Mouse (Mus musculus) stomach, embryonic 16.5 days (tissue): ENCODE measurements around the gene Babam2. TPM values are rescaled to one million over a fixed set of nuclear protein-coding genes. Genes with fewer than 3 reads are reported as not detected.

ENCODE experiments used
- ATAC-seq: fragments of 200-750 bp; cut with Nextera tagmentation; 2 replicates; pipeline ENCODE4 v1.8.0; 2017; ENCODE audit warnings: moderate number of reproducible peaks, moderate TSS enrichment; ENCODE audit not compliant: insufficient read depth, low FRiP score
- H3K27ac ChIP-seq: fragments of 300-500 bp; sonication (generic); 2 replicates; pipeline ENCODE4 v1.5.1; 2014; ENCODE audit warnings: low read length
- H3K27me3 ChIP-seq: fragments of 300-500 bp; sonication (generic); 2 replicates; pipeline ENCODE4 v1.6.1; 2014; ENCODE audit warnings: low read length, control low read depth, mixed read lengths; ENCODE audit not compliant: control insufficient read depth, insufficient read depth
- H3K36me3 ChIP-seq: fragments of 300-500 bp; sonication (generic); 2 replicates; pipeline ENCODE4 v1.6.1; 2014; ENCODE audit warnings: low read length; ENCODE audit not compliant: control insufficient read depth, insufficient read depth
- H3K4me1 ChIP-seq: fragments of 300-500 bp; sonication (generic); 2 replicates; pipeline ENCODE4 v1.6.1; 2014; ENCODE audit warnings: low read length, control low read depth, mixed read lengths; ENCODE audit not compliant: control insufficient read depth, insufficient read depth
- H3K4me2 ChIP-seq: fragments of 300-500 bp; sonication (generic); 2 replicates; pipeline ENCODE4 v1.6.1; 2014; ENCODE audit warnings: low read depth, low read length, mixed read lengths
- H3K4me3 ChIP-seq: fragments of 300-500 bp; sonication (generic); replicated peaks from 2 replicates; pipeline ENCODE4 v1.5.1; 2014; ENCODE audit warnings: mild to moderate bottlenecking, low read length
- H3K9ac ChIP-seq: fragments of 300-500 bp; sonication (generic); 2 replicates; pipeline ENCODE4 v1.6.1; 2014; ENCODE audit warnings: low read length
- H3K9me3 ChIP-seq: fragments of 300-500 bp; sonication (generic); replicated peaks from 2 replicates; pipeline ENCODE4 v1.6.1; 2016; ENCODE audit warnings: low read length, control low read depth; ENCODE audit not compliant: control insufficient read depth
- WGBS: fragments of 180-500 bp; shearing (Covaris S2); extraction: QIAGEN DNeasy Blood & Tissue Kit; methylation state at CpG from one replicate; pipeline ENCODE4 v1.1.7; 2014; 5-methylcytosine and 5-hydroxymethylcytosine counted together
- polyA plus RNA-seq: library from polyadenylated mRNA; unstranded; fragments of >200 nt; fragmentation: Nextera tagmentation; extraction: Ambion mirVana; gene quantifications from 2 replicates; pipeline ENCODE4 v1.2.1, GENCODE M21; 2015

The Babam2 gene
- polyA plus RNA-seq, 1 experiment from 2014 or later = 62.6 TPM

DNA sequence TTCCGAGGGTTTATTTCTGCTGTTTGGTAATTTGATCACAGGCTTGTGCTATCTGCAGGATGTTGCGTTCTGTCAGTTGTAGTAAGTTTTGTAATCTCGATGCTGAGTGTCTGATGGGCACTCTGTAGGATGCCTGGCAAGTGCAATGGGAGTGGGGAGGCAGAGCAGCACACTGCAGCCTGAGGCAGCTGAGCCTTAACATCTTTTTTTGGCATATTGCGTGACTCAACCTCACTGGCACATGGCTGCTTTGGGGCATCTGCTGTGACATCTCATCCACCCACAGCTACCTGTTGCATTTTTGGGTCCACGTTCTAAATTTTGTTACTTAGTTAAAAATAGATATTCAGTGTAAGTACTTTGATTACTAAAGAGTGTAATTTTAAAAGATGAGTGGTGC, 7.5 kb downstream of the Babam2 start:
- ATAC-seq = no peak
- Histone ChIP-seq H3K27ac (no peak overlapping the region), H3K4me2 (no peak overlapping the region), H3K4me3 (no peak overlapping the region), H3K9me3 (no peaks in the 10 kb centered on the region), H3K27me3 (no peaks in the 10 kb centered on the region), H3K36me3 (0 out of 2 replicates have a peak, but pooled peaks cover 3% of the 10 kb centered on the region), H3K9ac (no peak overlapping the region), H3K4me1 (no peaks in the 10 kb centered on the region; the same call in 1 of the 2 replicates)
- 84% methylated on average over 5 of the region's 5 CpGs for WGBS

DNA sequence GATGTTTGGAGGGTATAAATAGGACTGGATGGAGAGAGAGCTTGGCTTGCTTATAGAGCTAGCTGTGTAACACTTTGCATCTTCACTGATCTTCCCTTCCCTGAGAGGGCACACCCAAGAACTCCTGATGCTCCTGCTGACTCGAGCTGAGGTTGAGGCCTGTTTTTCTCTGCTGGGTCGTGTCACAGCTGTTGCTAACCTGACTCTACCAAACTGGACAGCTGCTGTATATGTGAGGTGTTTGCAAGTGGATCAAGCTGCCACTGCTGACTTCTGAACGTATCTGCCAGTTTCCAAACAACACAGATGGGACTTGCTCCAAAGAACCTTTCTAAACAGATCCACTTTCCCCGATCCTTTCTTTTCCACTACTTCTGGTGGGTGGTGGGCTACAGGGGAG, 9.3 kb downstream of the Babam2 start:
- H3K4me3 ChIP-seq = no peak overlapping the region
- H3K27me3 ChIP-seq = no peaks in the 10 kb centered on the region
- no peak overlapping the region for H3K27ac ChIP-seq
- no peak overlapping the region for H3K4me2 ChIP-seq
- 68% methylated on average over 4 of the region's 4 CpGs for WGBS
- no peaks in the 10 kb centered on the region for H3K4me1 ChIP-seq
- H3K9me3 ChIP-seq = 0 out of 2 replicates have a peak, but pooled peaks cover 3% of the 10 kb centered on the region
- ATAC-seq = no peak
- H3K36me3 ChIP-seq = 0 out of 2 replicates have a peak, but pooled peaks cover 3% of the 10 kb centered on the region
- H3K9ac ChIP-seq = no peak overlapping the region

DNA sequence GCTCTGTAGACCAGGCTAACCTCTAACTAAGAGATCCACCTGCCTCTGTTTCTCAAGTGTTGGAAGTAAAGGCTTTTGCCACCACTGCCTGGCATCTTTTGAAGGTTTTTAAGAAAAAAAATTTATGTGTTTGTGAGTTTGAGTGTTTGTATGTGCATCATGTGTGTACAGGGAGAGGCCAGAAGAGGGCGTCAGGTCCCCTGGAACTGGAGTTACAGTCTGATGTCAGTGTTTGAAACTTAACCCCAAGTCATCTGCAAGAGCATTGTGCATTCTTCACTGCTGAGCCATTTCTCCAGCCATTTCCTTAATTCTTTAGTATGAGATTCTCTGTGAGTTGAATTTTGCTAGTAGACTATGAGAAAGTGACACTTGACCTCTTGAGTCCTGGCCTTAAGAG, 11.9 kb downstream of the Babam2 start:
- H3K4me3 ChIP-seq = no peak overlapping the region
- no peak overlapping the region for H3K9ac ChIP-seq
- ATAC-seq = no peak
- 0 out of 2 replicates have a peak, but pooled peaks cover 3% of the 10 kb centered on the region for H3K9me3 ChIP-seq
- no peaks in the 10 kb centered on the region for H3K27me3 ChIP-seq
- H3K27ac ChIP-seq = no peak overlapping the region
- 74% methylated on average over 1 of the region's 1 CpGs for WGBS
- H3K4me2 ChIP-seq = no peak overlapping the region
- H3K36me3 ChIP-seq = no peaks in the 10 kb centered on the region
- peaks cover 5% of the 10 kb centered on the region; the same call in 1 of the 2 replicates for H3K4me1 ChIP-seq

DNA sequence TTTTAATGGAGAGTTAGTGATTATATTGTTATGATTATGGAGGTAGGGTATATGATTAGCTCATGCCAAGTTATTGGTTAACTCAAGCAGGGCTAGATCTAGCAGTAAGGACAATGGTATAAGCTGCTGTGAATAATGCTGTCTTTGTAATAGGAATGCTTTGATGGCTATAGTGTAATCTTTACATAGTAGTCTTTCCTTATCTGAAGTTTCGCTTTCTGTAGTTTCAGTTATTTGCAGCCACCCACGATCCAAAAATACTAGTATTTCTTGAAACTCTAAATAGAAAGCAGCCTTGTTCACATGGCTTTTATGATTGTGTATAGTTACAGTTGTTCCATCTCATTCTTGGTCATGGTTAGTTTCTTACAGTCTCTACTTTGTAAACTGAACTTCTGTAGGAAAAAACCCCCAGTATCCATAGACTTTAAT, 15.8 kb downstream of the Babam2 start:
- 53% methylated on average over 2 of the region's 2 CpGs for WGBS
- Histone ChIP-seq H3K9me3 (0 out of 2 replicates have a peak, but pooled peaks cover 3% of the 10 kb centered on the region), H3K27me3 (no peaks in the 10 kb centered on the region), H3K36me3 (no peaks in the 10 kb centered on the region), H3K27ac (peak overlapping the region; percentile 99), H3K4me3 (no peak overlapping the region), H3K4me2 (peak overlapping the region; percentile 24; the same call in 1 of the 2 replicates), H3K9ac (no peak overlapping the region), H3K4me1 (peaks cover 5% of the 10 kb centered on the region)
- ATAC-seq = peak; percentile 95

DNA sequence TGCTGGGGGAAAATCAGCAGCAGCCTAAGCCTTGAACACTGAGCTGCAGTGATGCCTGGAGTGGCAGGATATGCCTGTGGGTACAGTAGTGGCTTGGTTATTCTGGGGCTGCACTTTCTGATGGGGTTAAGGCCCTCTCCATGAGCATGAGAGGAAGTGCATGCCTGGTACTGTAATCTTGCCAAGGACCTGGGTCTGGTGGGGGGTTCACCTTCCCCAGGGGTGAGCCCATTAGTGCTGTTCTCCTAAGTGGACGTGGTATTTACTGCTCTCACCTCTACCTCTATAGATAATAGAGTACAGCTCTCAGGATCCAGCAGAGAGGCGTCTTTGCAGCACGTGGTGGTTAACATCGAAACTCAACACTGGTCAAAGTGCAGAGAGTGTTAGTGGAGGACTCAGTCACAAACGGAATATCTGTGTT, 16.4 kb downstream of the Babam2 start:
- peak overlapping the region; percentile 24; the same call in 1 of the 2 replicates for H3K4me2 ChIP-seq
- peak; percentile 41 for ATAC-seq
- peaks cover 5% of the 10 kb centered on the region for H3K4me1 ChIP-seq
- no peaks in the 10 kb centered on the region for H3K36me3 ChIP-seq
- H3K27ac ChIP-seq = peak overlapping the region; percentile 99
- 51% methylated on average over 5 of the region's 5 CpGs for WGBS
- 0 out of 2 replicates have a peak, but pooled peaks cover 3% of the 10 kb centered on the region for H3K9me3 ChIP-seq
- H3K4me3 ChIP-seq = no peak overlapping the region
- peak overlapping the region; percentile 56 for H3K9ac ChIP-seq
- H3K27me3 ChIP-seq = no peaks in the 10 kb centered on the region

DNA sequence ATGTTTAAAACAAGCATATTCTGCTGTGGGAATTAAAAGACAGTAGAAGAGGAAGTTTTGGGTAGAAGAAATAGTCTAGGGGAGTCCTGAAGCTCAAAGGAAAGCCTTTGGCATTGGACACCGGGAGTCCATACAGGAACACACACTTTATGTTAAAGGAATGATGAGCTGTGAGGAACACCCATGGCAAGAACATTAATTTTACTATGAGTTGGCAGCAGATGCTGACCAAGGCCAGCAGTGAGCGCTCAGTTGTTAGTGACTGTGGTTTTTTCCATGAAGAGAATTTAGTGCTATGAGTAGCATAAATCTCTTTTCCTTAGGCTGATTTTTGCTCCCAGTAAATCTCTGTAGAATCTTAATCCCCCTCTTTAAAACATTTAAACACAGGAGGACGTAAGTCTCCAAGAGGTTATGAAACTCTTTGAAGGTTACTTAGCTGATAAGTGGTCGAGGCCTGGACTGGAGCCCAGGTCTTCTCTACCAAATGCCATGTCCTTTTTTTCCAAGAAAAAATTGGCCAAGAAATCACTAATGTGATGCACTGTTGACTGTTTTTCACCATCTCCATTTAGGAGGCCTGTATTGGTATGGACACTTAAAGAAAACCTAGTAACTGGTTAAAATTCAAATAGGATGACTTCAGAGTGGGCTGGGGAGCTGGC, 18.1 kb downstream of the Babam2 start:
- 45% methylated on average over 4 of the region's 4 CpGs for WGBS
- H3K9me3 ChIP-seq = 0 out of 2 replicates have a peak, but pooled peaks cover 3% of the 10 kb centered on the region
- H3K4me3 ChIP-seq = no peak overlapping the region
- ATAC-seq = no peak
- H3K36me3 ChIP-seq = no peaks in the 10 kb centered on the region
- H3K27me3 ChIP-seq = no peaks in the 10 kb centered on the region
- H3K9ac ChIP-seq = no peak overlapping the region
- H3K4me1 ChIP-seq = peaks cover 5% of the 10 kb centered on the region
- H3K4me2 ChIP-seq = no peak overlapping the region
- H3K27ac ChIP-seq = peak overlapping the region; percentile 58

DNA sequence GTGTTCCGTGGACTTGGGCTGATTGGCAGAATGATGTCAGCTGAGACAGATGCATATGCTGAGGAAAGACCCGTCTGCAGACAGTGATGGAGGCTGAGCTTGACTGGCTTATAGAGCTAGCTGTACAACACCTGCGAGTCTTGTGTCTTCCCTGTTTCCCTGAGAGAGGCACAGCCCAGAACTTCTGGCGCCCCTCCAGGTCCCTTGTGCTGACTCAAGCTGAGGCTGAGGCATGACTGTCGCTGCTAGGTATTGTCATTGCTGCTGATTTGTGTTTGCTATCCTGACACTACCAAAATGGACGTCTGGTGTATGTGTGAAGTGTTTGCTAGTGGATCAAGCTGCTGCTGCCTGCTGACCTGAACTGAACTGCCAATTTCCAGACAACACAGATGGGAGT, 27.0 kb downstream of the Babam2 start:
- Histone ChIP-seq H3K9me3 (no peaks in the 10 kb centered on the region), H3K27ac (no peak overlapping the region), H3K9ac (no peak overlapping the region), H3K27me3 (no peaks in the 10 kb centered on the region), H3K36me3 (no peaks in the 10 kb centered on the region), H3K4me2 (no peak overlapping the region), H3K4me1 (no peaks in the 10 kb centered on the region), H3K4me3 (no peak overlapping the region)
- ATAC-seq = no peak
- WGBS = 61% methylated on average over 6 of the region's 6 CpGs

DNA sequence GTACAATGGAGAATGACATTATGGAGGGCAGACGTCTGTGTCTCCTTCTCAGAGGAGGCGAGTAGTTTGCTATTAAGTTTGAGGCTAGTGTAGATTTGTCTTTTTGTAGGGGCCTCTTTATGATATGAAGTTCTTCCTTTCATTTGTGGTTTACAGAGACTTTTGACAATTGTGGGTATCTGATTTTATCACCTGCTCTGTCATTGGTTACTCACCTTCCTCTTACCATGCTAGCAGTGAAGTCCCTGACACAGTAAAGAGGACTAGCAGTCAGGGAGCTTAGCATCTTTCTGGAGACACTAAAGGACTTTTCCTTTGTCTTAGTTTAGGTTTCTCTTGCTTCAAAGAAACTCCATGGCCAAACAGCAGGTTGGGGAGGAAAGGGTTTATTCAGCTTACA, 28.4 kb downstream of the Babam2 start:
- H3K4me2 ChIP-seq = no peak overlapping the region
- 90% methylated on average over 2 of the region's 2 CpGs for WGBS

DNA sequence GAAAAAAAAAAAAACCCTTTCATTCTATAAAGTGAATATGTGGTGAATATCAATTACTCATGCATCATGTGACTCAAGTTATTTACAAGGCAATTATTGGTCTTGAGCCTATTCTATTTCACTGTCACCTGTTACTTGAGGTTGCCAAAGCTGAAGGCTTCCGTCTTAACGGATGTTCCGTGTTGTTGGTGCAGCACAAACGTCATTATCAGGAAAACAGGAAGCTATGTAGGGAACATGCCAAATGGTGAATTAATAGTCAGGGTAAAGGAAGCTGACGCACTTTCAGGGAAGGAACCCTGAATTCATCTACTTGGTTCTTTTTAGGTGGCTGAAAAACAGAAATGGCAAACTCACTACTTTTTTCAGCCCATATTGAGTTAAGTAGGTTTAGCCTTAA, 30.0 kb downstream of the Babam2 start:
- no peak overlapping the region for H3K4me3 ChIP-seq
- H3K36me3 ChIP-seq = no peaks in the 10 kb centered on the region
- WGBS = 67% methylated on average over 5 of the region's 5 CpGs
- no peak for ATAC-seq
- no peaks in the 10 kb centered on the region for H3K9me3 ChIP-seq
- H3K27me3 ChIP-seq = no peaks in the 10 kb centered on the region
- H3K4me1 ChIP-seq = no peaks in the 10 kb centered on the region
- no peak overlapping the region for H3K27ac ChIP-seq
- H3K4me2 ChIP-seq = no peak overlapping the region
- no peak overlapping the region for H3K9ac ChIP-seq

More for the DNA sequence above, 28.4 kb downstream of the Babam2 start:
- no peak for ATAC-seq
- Histone ChIP-seq H3K27me3 (no peaks in the 10 kb centered on the region), H3K27ac (no peak overlapping the region), H3K9ac (no peak overlapping the region), H3K36me3 (no peaks in the 10 kb centered on the region), H3K4me1 (no peaks in the 10 kb centered on the region), H3K4me3 (no peak overlapping the region), H3K9me3 (no peaks in the 10 kb centered on the region)
